Mouse (Mus musculus): ENCODE results near the gene Abca1.

The Abca1 gene

DNA sequence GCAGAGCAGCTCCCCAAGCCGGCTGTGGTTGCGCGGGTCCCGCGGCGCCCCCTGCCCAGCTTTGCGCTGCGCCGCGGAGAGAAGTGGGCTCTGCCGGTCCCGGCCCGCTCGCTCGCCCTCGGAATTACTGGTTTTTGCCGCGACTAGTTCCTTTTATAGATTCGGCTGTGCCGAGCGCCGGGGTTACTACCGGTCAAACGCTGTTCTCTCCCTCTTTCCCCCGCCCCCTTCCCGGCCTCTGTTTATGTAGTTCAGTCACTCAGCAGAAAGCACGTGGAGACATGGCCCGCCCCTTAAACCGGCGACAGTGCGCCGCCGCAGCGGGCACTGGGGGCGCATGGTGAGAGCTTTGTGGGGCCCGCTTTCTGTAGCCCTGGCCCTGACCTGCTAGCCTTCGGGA is at the start of gene Abca1:
TSS of gene Abca1 (minus strand) at position 129 of the 400 bp plus-strand sequence.
- peak; percentile 63 for DNase-seq (ENCODE audit: low spot score)

- DNase-seq (ENCODE audit: low spot score): no peak
Measured at GRCm38 (mm10) chr4:53204482-53204881, 44.8 kb upstream of the Abca1 start.

DNA sequence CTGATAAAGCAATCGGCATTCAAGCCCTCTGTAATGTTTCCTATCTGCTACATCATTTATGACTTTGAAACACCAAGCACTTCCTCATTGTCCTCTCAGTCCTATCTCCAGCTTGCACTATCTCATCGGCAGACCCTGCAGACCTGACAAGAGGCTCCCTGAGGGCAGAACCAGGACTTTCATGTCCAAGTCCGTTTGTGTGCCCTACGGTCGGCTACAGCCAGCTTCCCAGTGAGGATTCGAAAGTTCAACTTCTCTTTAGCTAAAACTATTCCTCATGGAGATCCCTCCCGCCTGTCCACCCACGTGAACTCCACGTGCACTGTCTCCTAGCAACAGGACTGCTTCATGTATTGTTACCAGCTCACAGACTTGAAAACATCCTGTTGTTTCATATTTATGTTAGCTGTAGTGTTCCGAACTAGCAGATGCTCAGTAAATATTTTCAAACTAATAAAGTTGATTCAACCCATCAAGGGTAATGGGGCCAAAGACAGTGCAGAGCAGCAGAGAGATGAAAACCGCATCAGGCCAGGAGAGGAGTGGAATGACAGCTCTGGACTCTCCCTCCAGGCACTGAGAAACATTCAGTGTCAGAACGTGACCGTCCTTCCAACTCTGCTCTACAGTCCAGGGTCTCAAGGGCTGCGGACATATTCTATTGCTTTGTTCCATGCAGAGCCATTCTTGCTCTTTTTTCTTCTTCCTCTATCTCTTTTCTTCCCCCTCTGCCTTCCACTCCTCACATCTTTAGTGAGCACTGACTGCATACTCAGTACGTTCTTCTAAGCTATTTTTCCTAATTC is 44.1 kb upstream of the Abca1 start:
- no peak for DNase-seq (ENCODE audit: low spot score)

- DNase-seq (ENCODE audit: low spot score): no peak
Measured at GRCm38 (mm10) chr4:53200276-53200675, 40.6 kb upstream of the Abca1 start.

- DNase-seq (ENCODE audit: low spot score): no peak
Measured at GRCm38 (mm10) chr4:53197842-53198241, 38.1 kb upstream of the Abca1 start.

GRCm38 (mm10) chr4:53196058-53196771 is 36.5 kb upstream of the Abca1 start:
- DNase-seq (ENCODE audit: low spot score): peak; percentile 58

DNA sequence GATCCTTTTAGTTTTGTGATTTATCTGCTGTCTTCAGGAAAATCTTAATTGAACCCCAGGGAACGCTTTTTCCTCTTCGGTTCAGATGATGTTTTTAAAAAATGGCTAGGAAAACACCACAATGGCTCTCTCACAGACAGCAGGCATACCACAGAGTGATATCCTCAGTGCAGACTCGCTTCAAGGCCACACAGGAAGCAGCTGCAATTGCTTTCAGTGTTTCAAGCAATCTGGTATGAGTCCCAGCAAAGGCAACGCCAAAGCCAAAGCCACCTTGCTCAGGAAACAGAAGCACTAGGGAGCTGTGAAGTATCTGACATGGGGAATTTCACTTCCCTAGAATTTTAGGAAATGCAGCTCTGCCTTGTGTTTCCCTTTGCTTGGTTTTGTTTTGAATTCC is 27.4 kb upstream of the Abca1 start:
- no peak for DNase-seq (ENCODE audit: low spot score)

- DNase-seq (ENCODE audit: low spot score): no peak
Measured at GRCm38 (mm10) chr4:53186573-53186972, 26.9 kb upstream of the Abca1 start.

GRCm38 (mm10) chr4:53186141-53186540 is 26.4 kb upstream of the Abca1 start:
- DNase-seq (ENCODE audit: low spot score): no peak

DNA sequence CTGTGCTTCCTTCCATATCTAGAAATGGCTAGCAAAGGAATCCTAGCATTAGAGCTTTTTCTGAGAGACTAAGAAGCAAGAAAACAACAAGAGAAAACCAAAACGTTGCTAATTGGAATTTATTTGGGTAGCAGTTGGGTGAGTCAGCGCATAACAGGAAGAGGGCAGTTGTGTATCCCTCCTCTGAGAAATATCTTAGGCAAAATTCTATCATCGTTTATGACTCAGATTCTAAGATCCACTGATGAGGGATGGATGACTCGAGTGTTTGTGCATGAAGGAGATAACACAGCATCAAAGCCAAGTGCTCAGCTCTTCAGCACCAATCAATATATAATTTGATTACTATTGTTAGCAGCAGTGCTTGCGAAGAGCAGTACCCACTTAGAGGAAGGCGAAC is 21.8 kb upstream of the Abca1 start:
- no peak for DNase-seq (ENCODE audit: low spot score)

- DNase-seq (ENCODE audit: low spot score): no peak
Measured at GRCm38 (mm10) chr4:53179308-53179820, 19.7 kb upstream of the Abca1 start.

GRCm38 (mm10) chr4:53178489-53178888 is 18.8 kb upstream of the Abca1 start:
- no peak for DNase-seq (ENCODE audit: low spot score)

GRCm38 (mm10) chr4:53177696-53178095 is 18.0 kb upstream of the Abca1 start:
- no peak for DNase-seq (ENCODE audit: low spot score)

GRCm38 (mm10) chr4:53174906-53175305 is 15.2 kb upstream of the Abca1 start:
- no peak for DNase-seq (ENCODE audit: low spot score)

DNA sequence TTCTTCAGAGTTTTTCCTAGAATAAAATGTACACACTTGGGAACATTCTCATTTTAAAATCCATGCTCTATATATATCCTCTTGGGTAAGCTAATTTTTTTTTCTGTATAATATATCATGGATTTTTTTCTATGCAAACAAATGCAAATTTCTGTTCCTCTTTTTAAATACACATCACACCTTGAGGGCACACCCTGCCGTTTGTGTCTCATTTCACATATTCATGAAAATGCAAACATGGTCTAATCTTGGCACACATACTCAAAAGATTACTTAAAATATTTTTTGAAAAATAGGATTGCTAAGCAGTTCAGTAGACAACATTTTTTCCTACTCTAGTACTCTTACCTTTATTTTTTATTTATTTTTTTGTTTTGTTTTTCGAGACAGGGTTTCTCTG is 10.7 kb upstream of the Abca1 start:
- no peak for DNase-seq (ENCODE audit: low spot score)

DNA sequence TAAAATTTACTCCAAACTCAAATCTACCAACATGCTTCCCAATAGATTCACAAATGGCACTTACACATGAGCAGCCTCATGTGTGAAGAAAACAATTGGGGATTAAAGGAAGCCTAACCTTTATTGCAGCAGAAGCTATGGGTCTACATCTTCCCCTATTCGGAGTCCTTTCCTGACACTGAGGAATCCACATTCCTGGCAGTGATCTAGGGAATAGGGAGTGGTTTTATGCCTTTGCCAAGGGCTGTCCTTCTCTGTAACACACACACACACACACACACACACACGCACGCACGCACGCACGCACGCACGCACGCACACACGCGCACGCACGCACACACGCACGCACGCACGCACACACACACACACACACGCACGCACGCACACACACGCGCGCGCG is 5.5 kb upstream of the Abca1 start:
- DNase-seq (ENCODE audit: low spot score): no peak

DNA sequence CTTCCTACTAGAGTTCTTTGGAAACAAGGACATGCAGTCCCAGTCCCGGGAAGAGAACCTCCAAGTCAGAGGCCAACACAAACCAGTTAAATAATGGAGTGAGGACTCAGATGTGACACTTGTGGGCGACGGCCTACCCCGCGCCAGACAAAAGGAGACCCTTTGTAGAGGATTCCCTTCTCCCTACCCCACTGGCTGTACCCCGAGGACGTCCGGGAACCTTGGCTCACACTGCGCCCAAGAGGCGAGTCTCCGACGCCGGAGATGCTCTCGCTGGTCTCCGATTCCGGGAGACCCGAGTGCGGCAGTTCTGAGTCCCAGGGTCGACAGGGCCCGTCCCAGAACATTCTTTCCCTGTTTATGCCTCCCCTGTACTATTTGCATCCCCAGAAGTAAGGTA is 519 bp downstream of the Abca1 start:
- peak; percentile 38 for DNase-seq (ENCODE audit: low spot score)

- peak; percentile 64 for DNase-seq (ENCODE audit: low spot score)
Measured at GRCm38 (mm10) chr4:53158634-53159033, 1.1 kb downstream of the Abca1 start.

- DNase-seq (ENCODE audit: low spot score): no peak
Measured at GRCm38 (mm10) chr4:53155471-53155870, 4.2 kb downstream of the Abca1 start.

GRCm38 (mm10) chr4:53153711-53154110 is 6.0 kb downstream of the Abca1 start:
- DNase-seq (ENCODE audit: low spot score): no peak

DNA sequence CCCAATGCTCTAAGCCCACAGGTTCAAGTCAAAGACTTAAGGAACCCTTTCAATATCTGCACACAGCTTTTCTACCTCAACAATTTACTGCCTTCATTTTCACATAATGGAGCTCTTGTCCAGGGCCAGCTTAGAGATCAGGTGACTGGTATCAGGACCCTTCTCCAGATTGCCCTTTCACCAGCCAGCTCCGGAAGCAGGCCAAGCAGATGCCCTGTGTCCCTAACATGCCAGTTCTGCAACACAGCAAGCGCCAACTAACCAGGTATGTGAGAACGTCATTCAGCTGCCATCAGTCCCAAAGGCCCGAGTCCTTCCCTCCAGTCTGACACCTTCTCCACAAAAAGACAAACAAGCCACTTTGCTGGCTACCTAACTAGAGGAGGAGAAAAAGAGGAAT is 6.6 kb downstream of the Abca1 start:
- DNase-seq (ENCODE audit: low spot score): no peak

DNA sequence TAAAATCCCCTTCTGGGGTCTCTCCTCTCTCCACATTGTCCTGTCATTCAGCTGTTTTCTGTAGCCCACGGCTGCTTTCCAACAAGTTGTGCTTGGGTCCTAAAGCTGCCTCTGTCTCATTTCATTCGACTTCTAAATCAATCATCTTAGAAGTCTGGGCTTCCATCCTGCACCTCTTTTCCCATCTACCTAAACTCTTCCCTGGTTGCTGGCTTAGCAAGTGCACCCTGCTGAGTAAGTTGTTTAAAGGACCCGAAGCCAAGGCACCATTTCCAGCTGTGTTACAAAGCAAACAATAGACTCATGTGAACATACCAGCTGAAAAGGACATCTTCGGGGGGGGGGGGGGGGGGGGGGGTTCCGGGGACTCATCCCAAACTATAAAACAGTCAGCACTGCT is 7.0 kb downstream of the Abca1 start:
- DNase-seq (ENCODE audit: low spot score): no peak

GRCm38 (mm10) chr4:53150516-53150915 is 9.2 kb downstream of the Abca1 start:
- no peak for DNase-seq (ENCODE audit: low spot score)

All from ovary, postnatal 10 days (tissue).